Mouse (Mus musculus): ENCODE data around the gene Grid2. TPM values are rescaled to one million over a fixed set of nuclear protein-coding genes. Genes with fewer than 3 reads are reported as not detected.

Grid2 gene
- polyA plus RNA-seq, 1 experiment = 0.05 TPM

GRCm38 (mm10) chr6:64428898-64429297 is 1173.2 kb downstream of the Grid2 start:
- WGBS = 53% methylated on average over 1 of the region's 1 CpGs
- H3K36me3 ChIP-seq (ENCODE audit: control insufficient read depth, insufficient read depth, low read length) = no peaks in the 10 kb centered on the region
- TF ChIP-seq POLR2A (IDR thresholded peaks at IDR 0.05; ENCODE audit: low read depth, low read length) = no peak
- no peaks in the 10 kb centered on the region for H3K4me1 ChIP-seq (ENCODE audit: control insufficient read depth, insufficient read depth, insufficient read length, low read length)
- H3K27ac ChIP-seq (ENCODE audit: insufficient read depth, low read depth, low read length) = no peak overlapping the region
- no peaks in the 10 kb centered on the region for H3K27me3 ChIP-seq (ENCODE audit: control insufficient read depth, insufficient read depth, low read length)
- no peak overlapping the region for H3K4me3 ChIP-seq (ENCODE audit: low read depth, low read length)

DNA sequence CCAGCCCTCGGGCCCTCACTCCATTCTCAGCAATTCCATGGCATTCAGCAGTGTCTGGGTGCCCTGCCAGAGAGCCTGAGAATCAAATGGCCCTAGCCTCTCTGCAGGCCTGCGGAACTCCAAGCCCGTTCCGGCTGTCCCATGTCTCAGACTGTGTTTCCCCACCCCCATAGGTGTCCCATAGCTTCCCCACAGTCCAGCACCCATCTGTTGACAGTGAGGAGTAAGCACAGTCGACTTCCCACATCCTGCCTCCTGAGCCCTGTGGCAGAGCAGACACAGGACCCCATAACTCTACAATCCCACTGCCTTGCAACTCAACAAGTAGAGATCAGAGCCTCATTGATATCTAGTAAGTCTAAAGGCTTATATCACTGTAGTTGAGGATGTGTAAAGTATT is 1192.5 kb downstream of the Grid2 start:
- no peak overlapping the region for H3K27ac ChIP-seq (ENCODE audit: insufficient read depth, low read depth, low read length)
- H3K4me1 ChIP-seq (ENCODE audit: control insufficient read depth, insufficient read depth, insufficient read length, low read length) = no peaks in the 10 kb centered on the region
- no peak overlapping the region for H3K4me3 ChIP-seq (ENCODE audit: low read depth, low read length)
- H3K27me3 ChIP-seq (ENCODE audit: control insufficient read depth, insufficient read depth, low read length) = no peaks in the 10 kb centered on the region
- H3K36me3 ChIP-seq (ENCODE audit: control insufficient read depth, insufficient read depth, low read length) = no peaks in the 10 kb centered on the region
- TF ChIP-seq POLR2A (IDR thresholded peaks at IDR 0.05; ENCODE audit: low read depth, low read length) = no peak
- no peak for TF ChIP-seq CTCF (IDR thresholded peaks at IDR 0.05; ENCODE audit: extremely low read depth, insufficient read length, insufficient replicate concordance, low read depth, low read length)
- 72% methylated on average over 5 of the region's 5 CpGs for WGBS

DNA sequence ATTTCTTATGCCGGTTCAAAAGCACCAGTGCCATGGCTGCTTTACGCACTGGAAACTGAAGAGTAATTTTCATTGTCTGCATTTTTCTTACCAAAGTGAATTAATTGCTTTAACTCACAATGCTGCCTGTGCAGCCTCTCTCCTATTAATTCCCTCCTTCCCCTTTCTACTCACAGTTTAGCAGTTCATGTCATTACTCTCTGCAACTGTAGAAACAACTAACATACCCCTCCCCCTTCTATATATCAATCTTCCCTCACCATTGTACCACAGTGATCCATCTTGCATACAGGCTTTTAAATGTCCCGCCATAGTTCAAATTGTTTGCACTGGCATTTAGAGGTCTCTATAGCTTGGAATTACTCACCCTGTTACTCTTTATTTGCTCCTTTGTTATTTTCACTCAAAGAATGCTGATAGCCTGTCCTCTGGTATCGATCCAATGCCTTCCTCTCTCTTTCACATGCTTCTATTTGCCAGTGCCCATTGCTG is 1193.2 kb downstream of the Grid2 start:
- Histone ChIP-seq H3K36me3 (ENCODE audit: control insufficient read depth, insufficient read depth, low read length) (no peaks in the 10 kb centered on the region), H3K4me3 (ENCODE audit: low read depth, low read length) (no peak overlapping the region), H3K27me3 (ENCODE audit: control insufficient read depth, insufficient read depth, low read length) (no peaks in the 10 kb centered on the region), H3K27ac (ENCODE audit: insufficient read depth, low read depth, low read length) (no peak overlapping the region), H3K4me1 (ENCODE audit: control insufficient read depth, insufficient read depth, insufficient read length, low read length) (no peaks in the 10 kb centered on the region)
- WGBS = 67% methylated on average over 4 of the region's 4 CpGs
- TF ChIP-seq POLR2A (IDR thresholded peaks at IDR 0.05; ENCODE audit: low read depth, low read length) (no peak), CTCF (IDR thresholded peaks at IDR 0.05; ENCODE audit: extremely low read depth, insufficient read length, insufficient replicate concordance, low read depth, low read length) (no peak)

DNA sequence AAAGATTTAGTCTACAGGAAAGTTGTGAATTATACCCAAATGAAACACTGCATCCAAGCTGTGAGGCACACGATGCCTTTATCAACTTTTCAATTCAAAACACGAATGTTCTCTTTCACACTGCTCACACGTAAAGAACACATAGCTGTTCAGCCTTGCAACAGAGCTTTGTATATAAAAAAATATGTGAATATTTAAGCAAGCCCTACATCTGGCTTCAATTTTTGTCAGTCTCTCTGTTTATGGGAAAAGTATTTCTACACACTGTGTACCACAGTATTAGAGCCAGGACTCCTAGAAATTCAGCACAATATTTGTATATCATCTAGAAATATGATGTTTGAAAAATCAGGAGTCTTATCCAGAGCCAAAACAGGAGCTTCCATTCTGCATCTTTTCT is 1195.1 kb downstream of the Grid2 start:
- H3K27me3 ChIP-seq (ENCODE audit: control insufficient read depth, insufficient read depth, low read length) = no peaks in the 10 kb centered on the region
- H3K36me3 ChIP-seq (ENCODE audit: control insufficient read depth, insufficient read depth, low read length) = no peaks in the 10 kb centered on the region
- H3K4me1 ChIP-seq (ENCODE audit: control insufficient read depth, insufficient read depth, insufficient read length, low read length) = no peaks in the 10 kb centered on the region
- TF ChIP-seq CTCF (IDR thresholded peaks at IDR 0.05; ENCODE audit: extremely low read depth, insufficient read length, insufficient replicate concordance, low read depth, low read length) (no peak), POLR2A (IDR thresholded peaks at IDR 0.05; ENCODE audit: low read depth, low read length) (no peak)
- no peak overlapping the region for H3K4me3 ChIP-seq (ENCODE audit: low read depth, low read length)
- WGBS = 80% methylated on average over 3 of the region's 3 CpGs
- H3K27ac ChIP-seq (ENCODE audit: insufficient read depth, low read depth, low read length) = no peak overlapping the region

GRCm38 (mm10) chr6:64479884-64480283 is 1224.2 kb downstream of the Grid2 start:
- Histone ChIP-seq H3K27ac (ENCODE audit: insufficient read depth, low read depth, low read length) (no peak overlapping the region), H3K4me3 (ENCODE audit: low read depth, low read length) (no peak overlapping the region), H3K27me3 (ENCODE audit: control insufficient read depth, insufficient read depth, low read length) (no peaks in the 10 kb centered on the region), H3K36me3 (ENCODE audit: control insufficient read depth, insufficient read depth, low read length) (no peaks in the 10 kb centered on the region), H3K4me1 (ENCODE audit: control insufficient read depth, insufficient read depth, insufficient read length, low read length) (no peaks in the 10 kb centered on the region)
- no peak for TF ChIP-seq POLR2A (IDR thresholded peaks at IDR 0.05; ENCODE audit: low read depth, low read length)
- TF ChIP-seq CTCF (IDR thresholded peaks at IDR 0.05; ENCODE audit: extremely low read depth, insufficient read length, insufficient replicate concordance, low read depth, low read length) = no peak
- 81% methylated on average over 3 of the region's 3 CpGs for WGBS

DNA sequence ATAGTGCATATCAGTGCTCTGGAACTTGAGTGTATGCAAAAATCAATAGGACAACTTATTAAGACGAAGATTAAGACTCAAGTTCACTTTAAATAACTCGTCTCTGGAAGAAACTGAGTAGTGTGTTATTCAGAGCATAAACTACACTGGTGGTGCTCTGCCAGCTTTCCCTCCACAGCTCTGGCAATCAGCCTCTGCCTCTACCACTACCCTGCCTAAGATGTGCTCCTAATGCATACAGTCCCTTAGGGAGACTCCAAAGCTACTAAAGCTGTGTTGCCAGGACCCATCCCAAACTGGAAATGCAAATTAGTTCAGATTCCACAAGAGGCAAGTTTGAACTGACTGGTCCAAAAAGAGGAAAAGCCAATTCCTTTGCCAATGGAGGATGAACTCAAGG is 1224.9 kb downstream of the Grid2 start:
- Histone ChIP-seq H3K4me3 (ENCODE audit: low read depth, low read length) (no peak overlapping the region), H3K4me1 (ENCODE audit: control insufficient read depth, insufficient read depth, insufficient read length, low read length) (no peaks in the 10 kb centered on the region), H3K27me3 (ENCODE audit: control insufficient read depth, insufficient read depth, low read length) (no peaks in the 10 kb centered on the region), H3K27ac (ENCODE audit: insufficient read depth, low read depth, low read length) (no peak overlapping the region), H3K36me3 (ENCODE audit: control insufficient read depth, insufficient read depth, low read length) (no peaks in the 10 kb centered on the region)
- 43% methylated on average over 2 of the region's 2 CpGs for WGBS
- TF ChIP-seq CTCF (IDR thresholded peaks at IDR 0.05; ENCODE audit: extremely low read depth, insufficient read length, insufficient replicate concordance, low read depth, low read length) = no peak

GRCm38 (mm10) chr6:64490313-64491067 is 1234.8 kb downstream of the Grid2 start:
- WGBS = 48% methylated on average over 4 of the region's 4 CpGs
- Histone ChIP-seq H3K36me3 (ENCODE audit: control insufficient read depth, insufficient read depth, low read length) (no peaks in the 10 kb centered on the region), H3K4me1 (ENCODE audit: control insufficient read depth, insufficient read depth, insufficient read length, low read length) (no peaks in the 10 kb centered on the region), H3K27me3 (ENCODE audit: control insufficient read depth, insufficient read depth, low read length) (no peaks in the 10 kb centered on the region), H3K27ac (ENCODE audit: insufficient read depth, low read depth, low read length) (no peak overlapping the region), H3K4me3 (ENCODE audit: low read depth, low read length) (no peak overlapping the region)
- TF ChIP-seq POLR2A (IDR thresholded peaks at IDR 0.05; ENCODE audit: low read depth, low read length) (no peak), CTCF (IDR thresholded peaks at IDR 0.05; ENCODE audit: extremely low read depth, insufficient read length, insufficient replicate concordance, low read depth, low read length) (no peak)
